Mouse (Mus musculus) hindbrain, embryonic 10.5 days (tissue): ENCODE data around the gene Slc2a3. TPM values are rescaled to one million over a fixed set of nuclear protein-coding genes. Genes with fewer than 3 reads are reported as not detected.

Experiments
- DNase-seq: peaks from one replicate; pipeline ENCODE4 v3.0.0-alpha.2; 2017; ENCODE audit warnings: low spot score
- H3K27ac ChIP-seq: fragments of 300-500 bp; sonication (generic); 2 replicates; pipeline ENCODE4 v1.5.1; 2016; ENCODE audit warnings: mild to moderate bottlenecking, moderate library complexity
- H3K27me3 ChIP-seq: fragments of 300-500 bp; sonication (generic); 2 replicates; pipeline ENCODE4 v1.6.1; 2016; ENCODE audit warnings: mild to moderate bottlenecking; ENCODE audit not compliant: poor library complexity, insufficient read depth, severe bottlenecking
- H3K36me3 ChIP-seq: fragments of 300-500 bp; sonication (generic); 2 replicates; pipeline ENCODE4 v1.6.1; 2016; ENCODE audit warnings: mild to moderate bottlenecking, moderate library complexity
- H3K4me1 ChIP-seq: fragments of 300-500 bp; sonication (generic); replicated peaks from 2 replicates; pipeline ENCODE4 v1.6.1; 2016; ENCODE audit warnings: mild to moderate bottlenecking
- H3K4me3 ChIP-seq: fragments of 300-500 bp; sonication (generic); 2 replicates; pipeline ENCODE4 v1.5.1; 2016; ENCODE audit warnings: mild to moderate bottlenecking, moderate library complexity
- H3K9me3 ChIP-seq: fragments of 300-500 bp; sonication (generic); 2 replicates; pipeline ENCODE4 v1.6.1; 2016; ENCODE audit warnings: mild to moderate bottlenecking, moderate library complexity
- WGBS: fragments of 180-500 bp; shearing (Covaris S2); methylation state at CpG from one replicate; pipeline ENCODE4 v1.1.7; 2016; 5-methylcytosine and 5-hydroxymethylcytosine counted together
- polyA plus RNA-seq: library from polyadenylated mRNA; unstranded; fragments of >200 nt; fragmentation: Nextera tagmentation; extraction: Ambion mirVana; gene quantifications from 2 replicates; pipeline ENCODE4 v1.2.1, GENCODE M21; 2016

The Slc2a3 gene
- polyA plus RNA-seq, 1 experiment from 2014 or later, result 38.5 TPM

GRCm38 (mm10) chr6:122766145-122766968 lies 35.1 kb downstream of the Slc2a3 start:
- H3K36me3 ChIP-seq, result no peaks in the 10 kb centered on the region
- H3K27ac ChIP-seq, result peak overlapping the region; percentile 29; the same call in 1 of the 2 replicates
- H3K27me3 ChIP-seq, result peaks cover 31% of the 10 kb centered on the region
- no peak for DNase-seq
- H3K4me3 ChIP-seq, result no peak overlapping the region
- 22% methylated on average over 5 of the region's 5 CpGs for WGBS
- peaks cover 45% of the 10 kb centered on the region for H3K4me1 ChIP-seq
- no peaks in the 10 kb centered on the region for H3K9me3 ChIP-seq

DNA sequence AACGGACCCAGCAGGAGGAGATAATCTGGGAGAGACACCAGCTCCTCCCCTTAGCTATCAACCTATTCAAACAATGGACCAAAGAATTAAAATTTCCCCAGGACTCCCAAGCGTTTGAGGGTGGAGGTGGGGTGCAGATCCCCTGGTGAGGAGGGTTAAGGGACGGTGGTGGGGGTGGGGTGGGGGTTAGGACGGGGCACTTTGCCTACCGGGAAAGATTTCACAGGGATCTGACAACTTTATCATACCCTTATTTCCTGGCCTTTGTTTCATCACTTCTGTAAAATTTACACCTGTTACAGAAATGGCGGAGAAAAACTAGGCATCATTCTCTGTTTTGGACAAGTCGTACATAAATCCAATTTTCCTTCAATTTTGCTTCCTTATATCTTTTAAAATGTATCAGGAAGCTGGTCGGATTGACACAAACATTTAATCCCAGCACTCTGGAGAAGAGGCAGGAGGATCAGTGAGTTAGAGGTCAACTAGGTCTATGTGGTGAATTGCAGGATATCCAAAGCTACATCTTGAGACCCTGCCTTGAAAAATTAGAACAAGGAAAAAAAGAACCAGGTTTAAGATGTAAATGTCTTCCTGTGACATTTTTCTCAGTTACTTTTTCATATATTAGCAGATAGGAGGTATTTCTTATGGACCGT lies 36.0 kb downstream of the Slc2a3 start:
- DNase-seq, result no peak
- 4% methylated on average over 9 of the region's 9 CpGs for WGBS
- Histone ChIP-seq H3K36me3 (no peaks in the 10 kb centered on the region), H3K9me3 (no peaks in the 10 kb centered on the region), H3K27me3 (peaks cover 31% of the 10 kb centered on the region), H3K4me1 (peaks cover 44% of the 10 kb centered on the region), H3K4me3 (peak overlapping the region; percentile 62), H3K27ac (peak overlapping the region; percentile 89)

- Histone ChIP-seq H3K36me3 (no peaks in the 10 kb centered on the region), H3K9me3 (no peaks in the 10 kb centered on the region), H3K27me3 (peaks cover 31% of the 10 kb centered on the region), H3K4me1 (peaks cover 37% of the 10 kb centered on the region), H3K4me3 (peak overlapping the region; percentile 62), H3K27ac (peak overlapping the region; percentile 89)
- WGBS, result under 1% methylated on average over 56 of the region's 56 CpGs
- DNase-seq, result peak; percentile 77
Measured at GRCm38 (mm10) chr6:122764446-122765297, 36.8 kb downstream of the Slc2a3 start.

- WGBS, result 35% methylated on average over 17 of the region's 17 CpGs
- Histone ChIP-seq H3K27me3 (peaks cover 31% of the 10 kb centered on the region), H3K36me3 (no peaks in the 10 kb centered on the region), H3K4me3 (peak overlapping the region; percentile 62), H3K9me3 (no peaks in the 10 kb centered on the region), H3K4me1 (peaks cover 34% of the 10 kb centered on the region), H3K27ac (peak overlapping the region; percentile 89)
- DNase-seq, result no peak
Measured at GRCm38 (mm10) chr6:122763844-122764445, 37.5 kb downstream of the Slc2a3 start.

- H3K27me3 ChIP-seq, result peaks cover 31% of the 10 kb centered on the region
- 74% methylated on average over 11 of the region's 11 CpGs for WGBS
Measured at GRCm38 (mm10) chr6:122762952-122763700, 38.3 kb downstream of the Slc2a3 start.

DNA sequence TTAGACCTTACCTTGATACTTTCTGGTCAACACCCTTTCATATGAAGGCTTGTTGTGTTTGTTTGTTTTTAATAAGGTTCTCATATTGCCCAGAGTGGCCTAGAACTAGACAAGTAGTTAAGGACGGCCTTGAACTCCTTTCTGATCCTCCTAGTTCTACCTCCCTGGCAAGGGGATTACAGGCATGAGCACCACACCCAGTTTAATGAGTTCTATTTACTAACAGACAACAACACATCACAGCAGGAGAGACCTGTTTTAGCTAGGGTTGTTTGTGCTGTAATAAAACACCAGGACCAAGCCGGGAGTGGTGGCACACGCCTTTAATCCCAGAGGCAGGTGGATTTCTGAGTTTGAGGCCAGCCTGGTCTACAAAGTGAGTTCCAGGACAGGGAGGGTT lies 39.0 kb downstream of the Slc2a3 start:
- Histone ChIP-seq H3K4me1 (peaks cover 31% of the 10 kb centered on the region), H3K27me3 (peaks cover 31% of the 10 kb centered on the region), H3K9me3 (no peaks in the 10 kb centered on the region), H3K27ac (no peak overlapping the region), H3K4me3 (no peak overlapping the region), H3K36me3 (no peaks in the 10 kb centered on the region)
- 79% methylated on average over 3 of the region's 3 CpGs for WGBS
- no peak for DNase-seq

More at GRCm38 (mm10) chr6:122762952-122763700, 38.3 kb downstream of the Slc2a3 start:
- DNase-seq, result no peak
- Histone ChIP-seq H3K9me3 (no peaks in the 10 kb centered on the region), H3K4me3 (no peak overlapping the region), H3K4me1 (peaks cover 34% of the 10 kb centered on the region), H3K36me3 (no peaks in the 10 kb centered on the region), H3K27ac (0 out of 2 replicates have a peak overlapping the region, but pooled peaks have one; percentile 24)

DNA sequence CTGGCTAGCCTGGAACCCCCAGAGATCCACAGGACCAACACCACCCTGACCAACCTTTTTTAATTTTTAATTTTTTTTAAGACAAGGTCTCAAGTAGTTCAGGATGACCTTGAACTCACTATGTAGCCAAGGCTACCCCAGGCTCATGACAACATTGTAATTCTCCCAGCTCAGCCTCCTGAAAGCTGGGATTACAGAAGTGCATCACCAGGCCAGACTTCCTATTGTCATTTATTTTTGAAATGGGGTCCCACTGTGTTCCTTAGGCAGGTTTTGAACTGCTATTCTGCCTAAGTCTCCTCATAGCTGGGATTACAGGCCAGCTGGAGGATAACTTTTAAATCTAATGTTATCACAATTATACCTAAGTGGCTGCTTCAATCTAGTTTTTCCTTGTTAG lies 39.5 kb downstream of the Slc2a3 start:
- peaks cover 31% of the 10 kb centered on the region for H3K27me3 ChIP-seq
- H3K36me3 ChIP-seq, result no peaks in the 10 kb centered on the region
- DNase-seq, result no peak
- H3K27ac ChIP-seq, result no peak overlapping the region
- peaks cover 31% of the 10 kb centered on the region for H3K4me1 ChIP-seq
- no peak overlapping the region for H3K4me3 ChIP-seq
- H3K9me3 ChIP-seq, result no peaks in the 10 kb centered on the region

- peaks cover 26% of the 10 kb centered on the region for H3K27me3 ChIP-seq
- H3K9me3 ChIP-seq, result no peaks in the 10 kb centered on the region
- 2% methylated on average over 11 of the region's 11 CpGs for WGBS
- H3K4me1 ChIP-seq, result peaks cover 26% of the 10 kb centered on the region
- H3K36me3 ChIP-seq, result no peaks in the 10 kb centered on the region
- peak; percentile 82 for DNase-seq
- peak overlapping the region; percentile 42 for H3K4me3 ChIP-seq
- 0 out of 2 replicates have a peak overlapping the region, but pooled peaks have one; percentile 62 for H3K27ac ChIP-seq
Measured at GRCm38 (mm10) chr6:122761011-122761599, 40.3 kb downstream of the Slc2a3 start.

GRCm38 (mm10) chr6:122758732-122759131 lies 42.7 kb downstream of the Slc2a3 start:
- Histone ChIP-seq H3K36me3 (no peaks in the 10 kb centered on the region), H3K27me3 (peaks cover 19% of the 10 kb centered on the region), H3K9me3 (no peaks in the 10 kb centered on the region), H3K4me1 (peaks cover 3% of the 10 kb centered on the region; the same call in 1 of the 2 replicates), H3K4me3 (no peak overlapping the region), H3K27ac (no peak overlapping the region)
- no peak for DNase-seq
- 57% methylated on average over 5 of the region's 5 CpGs for WGBS

DNA sequence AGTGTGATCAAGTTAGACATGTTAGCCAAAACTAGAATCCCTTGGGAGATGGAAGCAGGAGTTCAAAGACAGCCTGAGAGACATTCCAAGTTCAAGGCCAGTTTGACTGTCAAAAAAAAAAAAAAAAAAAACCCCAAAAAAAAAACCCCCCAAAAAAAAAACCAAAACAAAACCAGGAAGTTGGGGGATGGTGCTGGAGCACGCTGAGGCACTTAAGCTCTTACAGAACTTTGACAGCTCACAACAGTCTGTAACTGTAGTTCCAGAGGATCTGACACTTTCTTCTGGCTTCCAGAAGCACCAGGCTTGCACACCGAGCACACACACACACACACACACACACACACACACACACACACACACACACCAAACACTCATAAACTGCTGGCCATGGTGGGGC lies 45.5 kb downstream of the Slc2a3 start:
- 70% methylated on average over 2 of the region's 2 CpGs for WGBS
- DNase-seq, result no peak
- H3K27ac ChIP-seq, result no peak overlapping the region

DNA sequence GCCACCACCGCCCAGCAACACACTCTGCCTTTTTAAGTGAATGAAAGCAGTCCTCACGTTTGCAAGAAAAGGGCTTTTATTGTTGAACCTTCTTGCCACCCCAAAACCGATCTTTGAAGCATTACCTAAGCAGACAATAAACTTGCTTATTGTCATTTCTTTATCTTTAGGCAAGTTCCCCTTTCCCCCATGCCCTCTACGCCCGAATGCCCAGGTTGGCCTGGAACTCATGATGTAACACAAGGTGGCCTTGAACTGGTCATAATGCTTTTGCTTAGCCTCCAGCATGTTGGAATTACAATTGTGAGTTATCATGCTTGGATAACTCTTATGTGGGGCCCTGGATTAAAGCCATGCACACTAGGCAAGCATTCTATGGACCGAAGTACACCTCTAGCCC lies 50.9 kb downstream of the Slc2a3 start:
- no peaks in the 10 kb centered on the region for H3K9me3 ChIP-seq
- DNase-seq, result no peak
- H3K27ac ChIP-seq, result no peak overlapping the region
- H3K4me1 ChIP-seq, result no peaks in the 10 kb centered on the region
- 80% methylated on average over 6 of the region's 6 CpGs for WGBS
- H3K4me3 ChIP-seq, result no peak overlapping the region
- H3K36me3 ChIP-seq, result no peaks in the 10 kb centered on the region
- peaks cover 4% of the 10 kb centered on the region; the same call in 1 of the 2 replicates for H3K27me3 ChIP-seq

More for the DNA sequence above, 45.5 kb downstream of the Slc2a3 start:
- Histone ChIP-seq H3K36me3 (no peaks in the 10 kb centered on the region), H3K4me3 (no peak overlapping the region), H3K27me3 (no peaks in the 10 kb centered on the region), H3K9me3 (no peaks in the 10 kb centered on the region), H3K4me1 (no peaks in the 10 kb centered on the region)
